Mouse (Mus musculus): Measurements from ENCODE around the gene Tbx2. TPM values are rescaled to one million over a fixed set of nuclear protein-coding genes. Genes with fewer than 3 reads are reported as not detected.

Tbx2 gene
- polyA plus RNA-seq, 1 experiment = 5.0 TPM

GRCm38 (mm10) chr11:85799456-85799855 lies 32.9 kb upstream of the Tbx2 start:
- Histone ChIP-seq H3K4me1 (ENCODE audit: control insufficient read depth, insufficient read depth, insufficient read length) (no peaks in the 10 kb centered on the region), H3K4me3 (ENCODE audit: extremely low read depth, insufficient read depth, insufficient read length) (no peak overlapping the region), H3K36me3 (ENCODE audit: control insufficient read depth, insufficient read depth, low read length) (no peaks in the 10 kb centered on the region), H3K27ac (ENCODE audit: insufficient read depth, low read length) (no peak overlapping the region), H3K27me3 (ENCODE audit: control insufficient read depth, insufficient read depth, low read length) (no peaks in the 10 kb centered on the region)
- TF ChIP-seq CTCF (IDR thresholded peaks at IDR 0.05; ENCODE audit: extremely low read depth, insufficient read depth, insufficient read length, insufficient replicate concordance) (no peak), POLR2A (IDR thresholded peaks at IDR 0.05; ENCODE audit: low read depth, low read length) (no peak)
- DNase-seq (ENCODE audit: low read depth in 1 of 2, low spot score in 2 of 2) = no peak
- WGBS = 74% methylated on average over 4 of the region's 4 CpGs

GRCm38 (mm10) chr11:85799856-85800255 lies 32.5 kb upstream of the Tbx2 start:
- H3K36me3 ChIP-seq (ENCODE audit: control insufficient read depth, insufficient read depth, low read length) = no peaks in the 10 kb centered on the region
- no peaks in the 10 kb centered on the region for H3K4me1 ChIP-seq (ENCODE audit: control insufficient read depth, insufficient read depth, insufficient read length)
- H3K27ac ChIP-seq (ENCODE audit: insufficient read depth, low read length) = no peak overlapping the region
- TF ChIP-seq CTCF (IDR thresholded peaks at IDR 0.05; ENCODE audit: extremely low read depth, insufficient read depth, insufficient read length, insufficient replicate concordance) = no peak
- no peak for TF ChIP-seq POLR2A (IDR thresholded peaks at IDR 0.05; ENCODE audit: low read depth, low read length)
- H3K4me3 ChIP-seq (ENCODE audit: extremely low read depth, insufficient read depth, insufficient read length) = no peak overlapping the region
- DNase-seq (ENCODE audit: low read depth in 1 of 2, low spot score in 2 of 2) = no peak
- no peaks in the 10 kb centered on the region for H3K27me3 ChIP-seq (ENCODE audit: control insufficient read depth, insufficient read depth, low read length)
- 65% methylated on average over 19 of the region's 19 CpGs for WGBS

- DNase-seq (ENCODE audit: low read depth in 1 of 2, low spot score in 2 of 2) = no peak
- WGBS = 92% methylated on average over 11 of the region's 11 CpGs
- no peak overlapping the region for H3K4me3 ChIP-seq (ENCODE audit: extremely low read depth, insufficient read depth, insufficient read length)
- TF ChIP-seq POLR2A (IDR thresholded peaks at IDR 0.05; ENCODE audit: low read depth, low read length) (no peak), CTCF (IDR thresholded peaks at IDR 0.05; ENCODE audit: extremely low read depth, insufficient read depth, insufficient read length, insufficient replicate concordance) (no peak)
- no peak overlapping the region for H3K27ac ChIP-seq (ENCODE audit: insufficient read depth, low read length)
- H3K4me1 ChIP-seq (ENCODE audit: control insufficient read depth, insufficient read depth, insufficient read length) = no peaks in the 10 kb centered on the region
- no peaks in the 10 kb centered on the region for H3K27me3 ChIP-seq (ENCODE audit: control insufficient read depth, insufficient read depth, low read length)
- no peaks in the 10 kb centered on the region for H3K36me3 ChIP-seq (ENCODE audit: control insufficient read depth, insufficient read depth, low read length)
Measured at GRCm38 (mm10) chr11:85800380-85800779, 32.0 kb upstream of the Tbx2 start.

- no peak for DNase-seq (ENCODE audit: low read depth in 1 of 2, low spot score in 2 of 2)
- H3K27me3 ChIP-seq (ENCODE audit: control insufficient read depth, insufficient read depth, low read length) = no peaks in the 10 kb centered on the region
- no peaks in the 10 kb centered on the region for H3K4me1 ChIP-seq (ENCODE audit: control insufficient read depth, insufficient read depth, insufficient read length)
- H3K4me3 ChIP-seq (ENCODE audit: extremely low read depth, insufficient read depth, insufficient read length) = no peak overlapping the region
- no peaks in the 10 kb centered on the region for H3K36me3 ChIP-seq (ENCODE audit: control insufficient read depth, insufficient read depth, low read length)
- WGBS = 81% methylated on average over 5 of the region's 5 CpGs
- no peak for TF ChIP-seq CTCF (IDR thresholded peaks at IDR 0.05; ENCODE audit: extremely low read depth, insufficient read depth, insufficient read length, insufficient replicate concordance)
- no peak overlapping the region; the same call in 1 of the 2 replicates for H3K27ac ChIP-seq (ENCODE audit: insufficient read depth, low read length)
Measured at GRCm38 (mm10) chr11:85804048-85804447, 28.3 kb upstream of the Tbx2 start.

- H3K4me1 ChIP-seq (ENCODE audit: control insufficient read depth, insufficient read depth, insufficient read length) = 0 out of 2 replicates have a peak, but pooled peaks cover under 1% of the 10 kb centered on the region
- no peak overlapping the region for H3K27ac ChIP-seq (ENCODE audit: insufficient read depth, low read length)
- WGBS = 96% methylated on average over 1 of the region's 1 CpGs
- no peak for DNase-seq (ENCODE audit: low read depth in 1 of 2, low spot score in 2 of 2)
- no peaks in the 10 kb centered on the region for H3K36me3 ChIP-seq (ENCODE audit: control insufficient read depth, insufficient read depth, low read length)
- no peaks in the 10 kb centered on the region for H3K27me3 ChIP-seq (ENCODE audit: control insufficient read depth, insufficient read depth, low read length)
- TF ChIP-seq POLR2A (IDR thresholded peaks at IDR 0.05; ENCODE audit: low read depth, low read length) (no peak), CTCF (IDR thresholded peaks at IDR 0.05; ENCODE audit: extremely low read depth, insufficient read depth, insufficient read length, insufficient replicate concordance) (no peak)
- no peak overlapping the region for H3K4me3 ChIP-seq (ENCODE audit: extremely low read depth, insufficient read depth, insufficient read length)
Measured at GRCm38 (mm10) chr11:85805779-85806178, 26.6 kb upstream of the Tbx2 start.

GRCm38 (mm10) chr11:85807353-85807752 lies 25.0 kb upstream of the Tbx2 start:
- H3K36me3 ChIP-seq (ENCODE audit: control insufficient read depth, insufficient read depth, low read length) = no peaks in the 10 kb centered on the region
- TF ChIP-seq POLR2A (IDR thresholded peaks at IDR 0.05; ENCODE audit: low read depth, low read length) = no peak
- TF ChIP-seq CTCF (IDR thresholded peaks at IDR 0.05; ENCODE audit: extremely low read depth, insufficient read depth, insufficient read length, insufficient replicate concordance) = no peak
- 85% methylated on average over 11 of the region's 11 CpGs for WGBS
- H3K27ac ChIP-seq (ENCODE audit: insufficient read depth, low read length) = no peak overlapping the region
- H3K4me3 ChIP-seq (ENCODE audit: extremely low read depth, insufficient read depth, insufficient read length) = no peak overlapping the region
- no peak for DNase-seq (ENCODE audit: low read depth in 1 of 2, low spot score in 2 of 2)
- H3K4me1 ChIP-seq (ENCODE audit: control insufficient read depth, insufficient read depth, insufficient read length) = peaks cover 13% of the 10 kb centered on the region; the same call in 1 of the 2 replicates
- H3K27me3 ChIP-seq (ENCODE audit: control insufficient read depth, insufficient read depth, low read length) = no peaks in the 10 kb centered on the region

GRCm38 (mm10) chr11:85811229-85811628 lies 21.1 kb upstream of the Tbx2 start:
- TF ChIP-seq POLR2A (IDR thresholded peaks at IDR 0.05; ENCODE audit: low read depth, low read length) = no peak
- no peak for TF ChIP-seq CTCF (IDR thresholded peaks at IDR 0.05; ENCODE audit: extremely low read depth, insufficient read depth, insufficient read length, insufficient replicate concordance)
- no peak overlapping the region for H3K27ac ChIP-seq (ENCODE audit: insufficient read depth, low read length)
- no peaks in the 10 kb centered on the region for H3K36me3 ChIP-seq (ENCODE audit: control insufficient read depth, insufficient read depth, low read length)
- H3K4me1 ChIP-seq (ENCODE audit: control insufficient read depth, insufficient read depth, insufficient read length) = peaks cover 13% of the 10 kb centered on the region; the same call in 1 of the 2 replicates
- no peak for DNase-seq (ENCODE audit: low read depth in 1 of 2, low spot score in 2 of 2)
- H3K4me3 ChIP-seq (ENCODE audit: extremely low read depth, insufficient read depth, insufficient read length) = no peak overlapping the region
- no peaks in the 10 kb centered on the region for H3K27me3 ChIP-seq (ENCODE audit: control insufficient read depth, insufficient read depth, low read length)
- WGBS = 26% methylated on average over 4 of the region's 4 CpGs
